Mouse (Mus musculus) cerebellum, adult 2 months (tissue): ENCODE data around the gene Abcb5. TPM values are rescaled to one million over a fixed set of nuclear protein-coding genes. Genes with fewer than 3 reads are reported as not detected.

ENCODE experiments used
- DNase-seq, 2 experiments: peaks; one replicate each; pipeline ENCODE4 v3.0.0; 2021
- H3K27ac ChIP-seq: fragments of 200-500 bp; 2 replicates; pipeline ENCODE4 v1.5.1; 2012; ENCODE audit warnings: low read length, control low read depth, inconsistent platforms; ENCODE audit not compliant: insufficient read depth
- H3K27me3 ChIP-seq: fragments of 200-500 bp; 2 replicates; pipeline ENCODE4 v1.6.1; 2012; ENCODE audit warnings: inconsistent platforms, mild to moderate bottlenecking, low read length, moderate library complexity; ENCODE audit not compliant: control insufficient read depth, insufficient read depth
- H3K4me1 ChIP-seq: fragments of 200-500 bp; 2 replicates; pipeline ENCODE4 v1.6.1; 2011; ENCODE audit warnings: low read length; ENCODE audit not compliant: control insufficient read depth, insufficient read depth
- H3K4me3 ChIP-seq: fragments of 200-500 bp; replicated peaks from 2 replicates; pipeline ENCODE3; 2011; ENCODE audit warnings: mild to moderate bottlenecking, low read depth, low read length, control low read depth; ENCODE audit not compliant: insufficient read depth
- CTCF ChIP-seq: fragments of 200-500 bp; IDR thresholded peaks from 2 replicates; pipeline ENCODE4 v1.5.1; 2011; ENCODE audit warnings: low read depth, mild to moderate bottlenecking, control low read depth, low read length, moderate library complexity, borderline replicate concordance; ENCODE audit not compliant: insufficient read depth
- POLR2A ChIP-seq: fragments of 200-500 bp; IDR thresholded peaks from 2 replicates; pipeline ENCODE4 v1.6.1; 2011; ENCODE audit warnings: low read length, control low read depth, borderline replicate concordance; ENCODE audit not compliant: insufficient read depth
- WGBS: fragments of 180-500 bp; shearing (Covaris S2); methylation state at CpG from one replicate; pipeline ENCODE4 v1.1.7; 2018; 5-methylcytosine and 5-hydroxymethylcytosine counted together
- polyA plus RNA-seq: library from polyadenylated mRNA; depleted of rRNA; stranded (reverse); fragments of >200 nt; gene quantifications from 2 replicates; pipeline ENCODE4 v1.2.3, GENCODE M21; 2012

Gene Abcb5
- polyA plus RNA-seq, 1 experiment: not detected

- Histone ChIP-seq H3K4me1 (no peaks in the 10 kb centered on the region), H3K27me3 (peaks cover 11% of the 10 kb centered on the region; the same call in 1 of the 2 replicates), H3K27ac (no peak overlapping the region), H3K4me3 (no peak overlapping the region)
- DNase-seq: no peak
- WGBS: 3% methylated on average over 17 of the region's 17 CpGs
- TF ChIP-seq POLR2A (no peak), CTCF (no peak)
These were observed 118.8 kb downstream of the Abcb5 start for GRCm38 (mm10) chr12:118847381-118847780.

- peaks cover 11% of the 10 kb centered on the region; the same call in 1 of the 2 replicates for H3K27me3 ChIP-seq
- peak in 1 of 2 experiments; percentile 15 for DNase-seq
- WGBS: under 1% methylated on average over 59 of the region's 59 CpGs
- no peak overlapping the region for H3K27ac ChIP-seq
- no peaks in the 10 kb centered on the region for H3K4me1 ChIP-seq
- TF ChIP-seq CTCF (no peak), POLR2A (no peak)
- peak overlapping the region; percentile 31 for H3K4me3 ChIP-seq
These were observed 119.4 kb downstream of the Abcb5 start for GRCm38 (mm10) chr12:118846649-118847321.

GRCm38 (mm10) chr12:118846221-118846620 is 120.0 kb downstream of the Abcb5 start, which contains the start of gene Sp8:
Sp8 (plus strand) TSS chr12:118846329.
- H3K27me3 ChIP-seq: peaks cover 11% of the 10 kb centered on the region; the same call in 1 of the 2 replicates
- H3K4me3 ChIP-seq: peak within 1 kb of the TSS; percentile 31
- TF ChIP-seq POLR2A: no peak
- no peak for TF ChIP-seq CTCF
- no peak for DNase-seq
- 5% methylated on average over 6 of the region's 6 CpGs for WGBS
- no peak within 1 kb of the TSS for H3K27ac ChIP-seq
- H3K4me1 ChIP-seq: no peaks in the 10 kb centered on the region

GRCm38 (mm10) chr12:118845351-118845750 is 120.9 kb downstream of the Abcb5 start:
- Histone ChIP-seq H3K27ac (no peak overlapping the region), H3K4me3 (no peak overlapping the region), H3K27me3 (peaks cover 11% of the 10 kb centered on the region; the same call in 1 of the 2 replicates), H3K4me1 (no peaks in the 10 kb centered on the region)
- no peak for DNase-seq
- WGBS: 7% methylated on average over 3 of the region's 3 CpGs
- TF ChIP-seq CTCF (no peak), POLR2A (no peak)

- Histone ChIP-seq H3K4me1 (no peaks in the 10 kb centered on the region), H3K27me3 (peaks cover 7% of the 10 kb centered on the region; the same call in 1 of the 2 replicates), H3K4me3 (no peak overlapping the region), H3K27ac (no peak overlapping the region)
- WGBS: 13% methylated on average over 3 of the region's 3 CpGs
- TF ChIP-seq POLR2A: no peak
- TF ChIP-seq CTCF: no peak
- no peak for DNase-seq
These were observed 121.4 kb downstream of the Abcb5 start for GRCm38 (mm10) chr12:118844841-118845240.

- Histone ChIP-seq H3K4me3 (no peak overlapping the region), H3K4me1 (no peaks in the 10 kb centered on the region), H3K27me3 (peaks cover 7% of the 10 kb centered on the region; the same call in 1 of the 2 replicates), H3K27ac (no peak overlapping the region)
- no peak for DNase-seq
- TF ChIP-seq CTCF (no peak), POLR2A (no peak)
These were observed 122.1 kb downstream of the Abcb5 start for GRCm38 (mm10) chr12:118844111-118844510.

GRCm38 (mm10) chr12:118842671-118843411 is 123.4 kb downstream of the Abcb5 start:
- Histone ChIP-seq H3K27me3 (peaks cover 1% of the 10 kb centered on the region; the same call in 1 of the 2 replicates), H3K4me3 (no peak overlapping the region), H3K27ac (no peak overlapping the region), H3K4me1 (no peaks in the 10 kb centered on the region)
- peak in 1 of 2 experiments; percentile 10 for DNase-seq
- TF ChIP-seq CTCF: no peak
- TF ChIP-seq POLR2A: no peak
- WGBS: 2% methylated on average over 33 of the region's 33 CpGs
